Mouse (Mus musculus) heart, embryonic 13.5 days (tissue): ENCODE measurements at regions not wholly inside any gene's neighbourhood (a gene's known extent, or its start where the extent isn't known, plus 50 kb on each side); places are given as distances from the start of the nearest gene placed in this dataset.

Experiments
- ATAC-seq: fragments of 200-750 bp; cut with Nextera tagmentation; 2 replicates; pipeline ENCODE4 v1.8.0; 2017; ENCODE audit warnings: moderate TSS enrichment; ENCODE audit not compliant: insufficient number of reproducible peaks, low FRiP score, low TSS enrichment; ENCODE audit errors: extremely low read depth
- H3K27ac ChIP-seq: fragments of 300-500 bp; sonication (generic); replicated peaks from 2 replicates; pipeline ENCODE4 v1.5.1; 2015; ENCODE audit warnings: moderate library complexity, mild to moderate bottlenecking, inconsistent platforms
- H3K27me3 ChIP-seq: fragments of 300-500 bp; sonication (generic); replicated peaks from 2 replicates; pipeline ENCODE4 v1.6.1; 2015; ENCODE audit warnings: mild to moderate bottlenecking, inconsistent platforms
- H3K36me3 ChIP-seq: fragments of 300-500 bp; sonication (generic); 2 replicates; pipeline ENCODE4 v1.6.1; 2015; ENCODE audit warnings: mild to moderate bottlenecking, inconsistent platforms
- H3K4me1 ChIP-seq: fragments of 300-500 bp; sonication (generic); 2 replicates; pipeline ENCODE4 v1.6.1; 2015; ENCODE audit warnings: inconsistent platforms
- H3K4me2 ChIP-seq: fragments of 300-500 bp; sonication (generic); 2 replicates; pipeline ENCODE4 v1.6.1; 2015; ENCODE audit warnings: inconsistent platforms, mild to moderate bottlenecking, moderate library complexity
- H3K4me3 ChIP-seq: fragments of 300-500 bp; sonication (generic); 2 replicates; pipeline ENCODE4 v1.5.1; 2015; ENCODE audit warnings: moderate library complexity, mild to moderate bottlenecking, inconsistent platforms
- H3K9ac ChIP-seq: fragments of 300-500 bp; sonication (generic); 2 replicates; pipeline ENCODE4 v1.6.1; 2015; ENCODE audit warnings: inconsistent platforms, mild to moderate bottlenecking, moderate library complexity
- H3K9me3 ChIP-seq: fragments of 300-500 bp; sonication (generic); 2 replicates; pipeline ENCODE4 v1.6.1; 2016; ENCODE audit warnings: inconsistent platforms
- WGBS: fragments of 180-500 bp; shearing (Covaris S2); methylation state at CpG from one replicate; pipeline ENCODE4 v1.1.7; 2015; ENCODE audit warnings: mixed read lengths; 5-methylcytosine and 5-hydroxymethylcytosine counted together

DNA sequence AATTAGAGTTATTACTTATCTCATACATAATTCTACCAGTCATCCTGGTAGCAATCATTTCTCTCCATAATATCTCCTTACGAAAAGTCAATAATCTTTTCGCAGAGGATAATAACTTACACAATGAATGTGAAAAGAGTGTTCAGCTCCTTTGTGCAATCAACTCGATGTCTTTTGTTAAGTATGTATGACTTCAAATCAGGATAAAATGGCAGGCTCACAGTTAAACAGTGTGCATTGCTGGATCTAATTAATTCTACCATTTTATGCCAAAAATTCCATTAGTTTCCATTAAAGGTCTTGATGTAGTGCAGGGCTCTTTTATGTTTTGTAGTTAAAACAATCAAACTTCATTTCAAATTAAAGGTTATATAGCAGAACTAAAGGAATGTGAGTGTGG lies 239.6 kb upstream of the Robo2 start:
- 75% methylated on average over 3 of the region's 3 CpGs for WGBS
- H3K9me3 ChIP-seq, result no peaks in the 10 kb centered on the region
- no peaks in the 10 kb centered on the region for H3K36me3 ChIP-seq
- H3K27ac ChIP-seq, result no peak overlapping the region
- H3K4me1 ChIP-seq, result no peaks in the 10 kb centered on the region
- no peak overlapping the region for H3K4me3 ChIP-seq
- ATAC-seq, result no peak
- H3K4me2 ChIP-seq, result no peak overlapping the region
- no peak overlapping the region for H3K9ac ChIP-seq
- no peaks in the 10 kb centered on the region for H3K27me3 ChIP-seq

DNA sequence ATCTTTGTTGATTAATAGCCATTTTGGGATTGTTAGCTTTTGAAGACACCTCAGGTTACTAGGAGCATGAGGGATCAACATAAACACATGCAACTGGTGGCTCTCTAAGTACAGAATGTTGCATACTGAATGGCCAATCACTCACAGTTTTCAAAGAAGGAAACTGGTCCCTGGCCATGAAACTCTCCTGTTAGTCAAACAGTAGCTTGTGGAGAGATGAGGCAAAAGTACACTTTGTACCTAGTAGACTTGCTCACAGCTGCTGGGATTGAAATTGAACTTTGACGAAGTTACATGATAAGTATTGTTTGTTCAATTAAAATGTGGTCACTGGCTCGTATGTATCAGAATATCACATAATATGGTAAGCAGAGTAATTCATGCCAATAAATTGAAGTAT lies 237.6 kb upstream of the Robo2 start:
- no peak overlapping the region for H3K27ac ChIP-seq
- no peak overlapping the region for H3K9ac ChIP-seq
- H3K4me1 ChIP-seq, result no peaks in the 10 kb centered on the region
- no peaks in the 10 kb centered on the region for H3K27me3 ChIP-seq
- no peaks in the 10 kb centered on the region for H3K9me3 ChIP-seq
- no peak for ATAC-seq
- H3K36me3 ChIP-seq, result no peaks in the 10 kb centered on the region
- H3K4me2 ChIP-seq, result no peak overlapping the region
- no peak overlapping the region for H3K4me3 ChIP-seq
- 76% methylated on average over 2 of the region's 2 CpGs for WGBS

DNA sequence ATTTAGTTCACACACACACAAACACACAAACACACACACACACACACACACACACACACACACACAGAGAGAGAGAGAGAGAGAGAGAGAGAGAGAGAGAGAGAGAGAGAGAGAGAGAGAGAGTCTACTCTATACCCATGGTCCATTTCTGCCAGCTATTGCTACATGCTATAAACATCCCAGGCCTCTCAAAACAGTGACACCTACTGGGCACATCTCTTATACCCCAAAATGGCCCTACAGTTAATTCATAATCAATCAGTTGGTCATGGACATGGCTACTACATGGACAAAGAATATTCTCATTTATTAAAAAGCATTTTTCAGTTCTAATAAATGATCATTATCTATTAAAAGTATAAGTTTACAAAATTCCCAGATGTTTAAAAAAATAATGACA lies 236.8 kb upstream of the Robo2 start:
- Histone ChIP-seq H3K4me1 (no peaks in the 10 kb centered on the region), H3K27me3 (no peaks in the 10 kb centered on the region), H3K4me2 (no peak overlapping the region), H3K36me3 (no peaks in the 10 kb centered on the region), H3K9me3 (no peaks in the 10 kb centered on the region), H3K9ac (no peak overlapping the region), H3K4me3 (no peak overlapping the region), H3K27ac (no peak overlapping the region)
- no peak for ATAC-seq

DNA sequence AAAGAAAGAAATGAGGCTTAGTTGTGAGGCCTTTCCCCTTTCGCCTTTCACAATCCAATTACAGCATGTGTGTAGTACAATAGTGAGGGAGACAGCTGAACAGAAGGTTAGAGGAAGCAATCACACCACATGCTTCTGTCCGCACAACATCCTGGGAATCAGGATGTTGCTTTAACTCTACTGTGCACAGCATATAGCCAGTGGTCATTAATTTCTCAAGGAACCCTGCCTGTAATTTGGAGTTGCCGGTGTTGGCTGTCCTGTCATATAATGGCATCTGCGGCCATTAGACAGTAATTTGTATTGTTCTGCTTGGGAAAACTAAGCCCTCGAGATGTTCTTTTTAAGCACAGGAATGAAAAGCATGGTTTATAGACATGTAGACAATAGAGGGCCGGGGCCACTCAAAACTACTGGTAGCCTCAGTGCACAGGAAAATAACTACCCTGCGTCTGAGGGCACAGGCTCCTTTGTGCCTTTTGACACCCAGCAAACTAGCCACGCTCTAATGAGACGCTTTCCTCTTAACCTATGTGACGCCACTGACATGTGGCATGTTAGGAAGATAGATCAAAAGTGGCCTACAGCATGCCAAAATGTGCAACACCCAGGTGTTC lies 233.2 kb upstream of the Robo2 start:
- H3K36me3 ChIP-seq, result no peaks in the 10 kb centered on the region
- H3K9ac ChIP-seq, result no peak overlapping the region
- 76% methylated on average over 10 of the region's 10 CpGs for WGBS
- no peak; the same call in 1 of the 2 replicates for ATAC-seq
- H3K27me3 ChIP-seq, result no peaks in the 10 kb centered on the region
- H3K4me3 ChIP-seq, result no peak overlapping the region
- no peak overlapping the region for H3K4me2 ChIP-seq
- H3K27ac ChIP-seq, result no peak overlapping the region
- H3K9me3 ChIP-seq, result no peaks in the 10 kb centered on the region
- H3K4me1 ChIP-seq, result no peaks in the 10 kb centered on the region

DNA sequence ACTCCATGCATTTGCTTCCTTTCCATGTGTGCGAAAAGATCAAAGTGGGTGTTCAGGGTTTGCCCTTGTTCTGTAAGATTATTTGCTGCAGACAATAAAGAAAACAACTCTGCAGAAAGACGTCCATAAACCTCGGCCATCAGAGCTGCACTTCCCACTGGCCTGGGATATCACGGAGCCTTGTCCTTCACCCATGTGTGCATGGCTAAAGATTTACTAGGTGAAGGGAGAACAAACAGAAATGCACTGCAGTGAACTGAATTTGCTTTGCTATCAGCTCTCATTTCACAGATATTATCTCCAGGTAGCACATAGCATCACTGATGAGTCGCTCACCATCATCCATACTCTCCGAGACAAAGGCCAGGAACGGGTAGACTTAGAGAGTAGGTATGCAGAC lies 228.2 kb upstream of the Robo2 start:
- H3K4me2 ChIP-seq, result no peak overlapping the region
- ATAC-seq, result no peak
- no peak overlapping the region for H3K9ac ChIP-seq
- H3K27ac ChIP-seq, result no peak overlapping the region
- no peaks in the 10 kb centered on the region for H3K4me1 ChIP-seq
- H3K27me3 ChIP-seq, result no peaks in the 10 kb centered on the region
- no peaks in the 10 kb centered on the region for H3K9me3 ChIP-seq
- no peaks in the 10 kb centered on the region for H3K36me3 ChIP-seq
- no peak overlapping the region for H3K4me3 ChIP-seq
- 74% methylated on average over 7 of the region's 7 CpGs for WGBS

DNA sequence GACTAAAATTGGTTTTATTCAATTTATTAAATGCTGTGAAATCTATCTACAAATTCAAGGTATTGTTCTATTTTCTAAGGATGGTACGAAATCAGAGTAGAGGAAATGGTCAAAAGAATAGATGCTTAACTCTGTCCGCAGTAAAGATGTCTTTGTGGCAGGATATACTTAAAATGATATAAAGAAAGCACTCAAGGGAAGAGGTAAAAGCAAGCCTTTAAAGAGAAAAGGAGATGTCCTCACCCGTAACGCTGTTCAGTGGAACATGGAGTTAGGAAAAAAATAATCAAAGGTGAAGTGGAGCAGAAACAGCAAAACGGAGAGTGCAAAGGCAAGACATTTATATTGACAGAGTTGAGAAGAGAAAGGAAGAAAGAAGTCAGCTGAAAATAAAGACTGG lies 226.0 kb upstream of the Robo2 start:
- Histone ChIP-seq H3K36me3 (no peaks in the 10 kb centered on the region), H3K27ac (no peak overlapping the region), H3K27me3 (no peaks in the 10 kb centered on the region), H3K4me3 (no peak overlapping the region), H3K9me3 (no peaks in the 10 kb centered on the region), H3K4me1 (no peaks in the 10 kb centered on the region), H3K9ac (no peak overlapping the region), H3K4me2 (no peak overlapping the region)
- 74% methylated on average over 5 of the region's 5 CpGs for WGBS
- ATAC-seq, result no peak

DNA sequence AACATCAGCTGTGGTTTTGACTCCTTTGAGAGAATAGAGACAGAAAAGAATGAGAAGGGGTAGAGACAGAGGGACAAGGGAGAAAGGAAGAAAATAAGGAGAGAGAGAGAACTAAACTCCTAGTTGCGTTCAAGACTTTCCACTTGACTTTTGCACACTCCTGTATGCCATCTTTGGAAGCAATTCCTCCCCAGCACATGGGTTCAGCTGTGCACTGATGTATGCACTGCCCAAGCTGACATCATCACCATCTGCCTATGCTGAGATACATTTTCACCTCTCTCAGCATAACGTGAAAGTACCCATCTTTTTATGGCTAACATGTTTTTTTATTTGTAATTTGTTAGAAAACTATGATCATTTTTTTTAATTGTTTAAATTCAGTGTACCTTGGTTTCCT lies 214.2 kb upstream of the Robo2 start:
- Histone ChIP-seq H3K27ac (no peak overlapping the region), H3K4me3 (no peak overlapping the region), H3K27me3 (no peaks in the 10 kb centered on the region), H3K36me3 (no peaks in the 10 kb centered on the region), H3K4me2 (no peak overlapping the region), H3K9me3 (no peaks in the 10 kb centered on the region), H3K9ac (no peak overlapping the region), H3K4me1 (no peaks in the 10 kb centered on the region)
- 76% methylated on average over 2 of the region's 2 CpGs for WGBS
- ATAC-seq, result no peak

DNA sequence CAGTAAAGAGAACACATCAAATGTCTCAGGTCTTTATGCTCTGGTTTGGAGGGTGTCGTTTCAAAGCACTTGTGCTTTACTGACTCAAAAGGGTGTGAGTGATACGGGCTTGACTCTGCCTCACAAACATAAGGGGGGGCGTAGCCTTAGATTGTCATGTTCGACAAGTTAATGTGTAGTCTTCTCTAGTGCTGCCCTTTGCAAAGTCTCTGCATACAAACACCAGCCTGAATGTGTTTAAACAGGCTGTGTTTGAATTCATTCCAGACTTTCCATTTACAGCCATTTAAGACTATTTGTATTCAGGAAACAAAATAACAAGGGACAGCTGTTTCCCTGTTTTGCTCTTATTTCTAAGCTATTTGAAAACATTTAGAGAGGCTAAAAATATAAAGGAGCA lies 200.4 kb upstream of the Robo2 start:
- Histone ChIP-seq H3K27me3 (no peaks in the 10 kb centered on the region), H3K36me3 (no peaks in the 10 kb centered on the region), H3K4me3 (no peak overlapping the region), H3K9ac (no peak overlapping the region), H3K4me2 (no peak overlapping the region), H3K4me1 (no peaks in the 10 kb centered on the region), H3K27ac (no peak overlapping the region), H3K9me3 (no peaks in the 10 kb centered on the region)
- ATAC-seq, result no peak
- WGBS, result 51% methylated on average over 4 of the region's 4 CpGs

DNA sequence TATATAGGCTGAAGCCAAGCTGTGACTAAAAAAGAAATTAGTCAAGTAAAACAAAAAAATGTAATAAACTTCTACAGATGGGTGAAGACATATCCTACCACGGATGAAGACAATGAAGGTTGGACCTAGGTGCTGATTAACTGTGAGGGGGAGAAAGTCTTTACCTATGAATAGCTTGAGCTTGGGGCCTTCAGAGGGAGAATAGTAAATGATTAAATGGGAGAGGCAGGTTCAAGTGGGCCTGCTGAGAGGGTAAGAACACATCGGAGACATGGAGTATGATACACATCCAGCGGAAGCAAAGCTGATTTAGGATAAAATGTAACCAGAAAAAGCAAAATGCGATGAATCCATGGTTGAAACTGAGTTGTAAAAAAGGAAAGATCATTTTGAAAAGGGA lies 197.9 kb upstream of the Robo2 start:
- WGBS, result 75% methylated on average over 4 of the region's 4 CpGs
- ATAC-seq, result no peak

DNA sequence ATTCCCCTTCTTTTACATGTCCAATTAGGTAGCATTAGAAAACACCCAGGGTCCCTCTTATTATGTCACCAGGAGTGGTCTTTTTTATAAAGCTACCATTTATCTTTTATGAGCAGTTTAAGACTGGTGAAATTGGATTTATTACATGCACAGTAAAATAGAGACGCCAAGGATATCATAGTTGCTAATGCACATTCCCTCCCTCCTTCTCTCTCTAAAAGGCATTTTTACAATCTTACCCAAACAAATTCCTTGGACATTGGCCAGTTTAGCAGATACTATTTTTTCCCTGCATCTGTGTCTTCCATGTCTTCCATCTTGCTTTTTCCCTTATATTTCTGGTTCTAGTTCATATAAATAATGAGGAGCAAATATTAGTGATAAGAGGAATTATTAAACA lies 186.7 kb upstream of the Robo2 start:
- Histone ChIP-seq H3K36me3 (no peaks in the 10 kb centered on the region), H3K4me2 (no peak overlapping the region), H3K27ac (no peak overlapping the region), H3K4me3 (no peak overlapping the region), H3K4me1 (no peaks in the 10 kb centered on the region), H3K9ac (no peak overlapping the region), H3K9me3 (no peaks in the 10 kb centered on the region), H3K27me3 (no peaks in the 10 kb centered on the region)
- WGBS, result 64% methylated on average over 1 of the region's 1 CpGs
- ATAC-seq, result no peak

More for the DNA sequence above, 197.9 kb upstream of the Robo2 start:
- H3K4me3 ChIP-seq, result no peak overlapping the region
- H3K36me3 ChIP-seq, result no peaks in the 10 kb centered on the region
- no peaks in the 10 kb centered on the region for H3K9me3 ChIP-seq
- H3K27me3 ChIP-seq, result no peaks in the 10 kb centered on the region
- H3K27ac ChIP-seq, result no peak overlapping the region
- H3K9ac ChIP-seq, result no peak overlapping the region
- no peak overlapping the region for H3K4me2 ChIP-seq
- H3K4me1 ChIP-seq, result no peaks in the 10 kb centered on the region

DNA sequence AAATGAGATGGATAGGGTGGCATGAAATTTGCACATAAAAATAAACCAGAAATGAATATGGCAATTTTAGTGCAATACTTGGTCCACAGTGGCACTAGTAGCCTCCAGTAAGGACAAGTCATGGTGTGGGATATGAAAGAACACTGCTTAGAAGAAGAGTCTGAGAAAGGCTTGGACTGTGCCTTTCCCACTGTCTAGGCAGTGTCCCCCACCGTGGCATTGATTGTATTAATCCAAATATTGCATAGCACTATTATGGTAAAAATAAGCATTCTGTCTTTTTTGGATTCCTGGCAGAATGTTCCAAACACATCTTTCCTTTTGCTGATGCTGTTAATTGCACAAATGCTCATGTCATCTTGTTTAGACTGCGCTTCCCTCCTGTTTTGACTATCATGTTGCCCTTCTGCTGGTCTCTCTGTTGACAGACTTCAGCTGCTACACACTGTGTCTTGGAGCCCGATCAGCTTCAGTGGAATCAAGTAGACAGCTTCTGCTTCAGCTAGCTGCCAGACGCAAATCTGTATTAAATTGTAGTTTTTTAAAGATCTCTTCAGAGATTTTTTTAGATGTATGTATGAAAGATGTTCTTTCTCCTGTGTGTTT lies 186.2 kb upstream of the Robo2 start:
- H3K9ac ChIP-seq, result no peak overlapping the region
- H3K4me3 ChIP-seq, result no peak overlapping the region
- no peaks in the 10 kb centered on the region for H3K36me3 ChIP-seq
- H3K9me3 ChIP-seq, result no peaks in the 10 kb centered on the region
- H3K4me2 ChIP-seq, result no peak overlapping the region
- no peaks in the 10 kb centered on the region for H3K27me3 ChIP-seq
- 57% methylated on average over 4 of the region's 4 CpGs for WGBS
- no peaks in the 10 kb centered on the region for H3K4me1 ChIP-seq
- no peak overlapping the region for H3K27ac ChIP-seq
- no peak for ATAC-seq

DNA sequence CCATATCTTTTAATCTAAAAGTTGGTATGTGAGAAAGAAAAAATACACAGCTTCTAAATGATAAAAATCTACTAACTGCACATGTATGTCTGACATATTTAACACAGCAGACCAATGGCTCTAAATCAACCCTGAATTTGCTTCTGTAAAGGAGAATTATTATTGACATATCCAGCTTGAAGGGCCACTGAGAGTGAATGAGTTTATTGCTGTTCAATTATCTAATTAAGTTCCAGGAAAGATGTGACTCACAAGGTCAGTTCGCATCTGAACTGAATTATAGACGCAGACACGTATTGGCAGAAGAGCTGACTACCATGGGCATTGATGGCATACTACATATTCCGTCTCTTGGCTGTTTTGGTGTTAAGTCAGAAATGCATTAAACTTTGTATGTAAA lies 180.3 kb upstream of the Robo2 start:
- no peak overlapping the region for H3K9ac ChIP-seq
- H3K4me2 ChIP-seq, result no peak overlapping the region
- H3K27me3 ChIP-seq, result no peaks in the 10 kb centered on the region
- no peaks in the 10 kb centered on the region for H3K9me3 ChIP-seq
- H3K36me3 ChIP-seq, result no peaks in the 10 kb centered on the region
- H3K27ac ChIP-seq, result no peak overlapping the region
- H3K4me3 ChIP-seq, result no peak overlapping the region
- ATAC-seq, result no peak
- 85% methylated on average over 4 of the region's 4 CpGs for WGBS
- no peaks in the 10 kb centered on the region for H3K4me1 ChIP-seq
